Mouse (Mus musculus) lung, postnatal 0 days (tissue): Measurements from ENCODE around the gene Tbc1d9b.

Source experiments
- CTCF ChIP-seq: IDR thresholded peaks from 2 replicates; pipeline ENCODE4 v1.5.1; 2016; ENCODE audit warnings: antibody characterized with exemption, mild to moderate bottlenecking
- EP300 ChIP-seq: IDR thresholded peaks from 2 replicates; pipeline ENCODE4 v1.6.1; 2016; ENCODE audit warnings: antibody characterized with exemption, mild to moderate bottlenecking, control low read depth

- TF ChIP-seq CTCF (no peak), EP300 (no peak)
Measured at GRCm38 (mm10) chr11:50100548-50101307, 30.5 kb upstream of the Tbc1d9b start.
